Mouse (Mus musculus): ENCODE results near the gene Timm8b.

DNA sequence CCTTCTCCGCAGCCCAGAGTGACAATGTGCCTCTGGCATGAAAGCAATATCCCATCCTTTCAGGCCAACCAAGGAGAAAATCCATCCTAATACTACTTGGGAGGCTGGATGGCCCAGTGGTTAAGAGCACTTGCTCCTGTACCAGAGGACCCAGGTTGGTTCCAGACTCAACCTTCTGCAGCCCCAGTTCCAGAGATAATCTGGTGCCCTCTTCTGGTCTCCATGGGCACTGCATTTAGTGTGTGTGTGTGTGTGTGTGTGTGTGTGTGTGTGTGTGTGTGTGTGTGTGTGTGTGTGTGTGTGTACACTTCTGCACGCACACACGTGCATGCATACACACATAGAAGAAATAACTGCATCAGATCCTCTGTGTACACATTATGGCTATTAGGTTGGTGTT is 10.2 kb upstream of the Timm8b start:
- TF ChIP-seq POLR2A (IDR thresholded peaks at IDR 0.05; ENCODE audit: low read depth, low read length) (no peak), CTCF (IDR thresholded peaks at IDR 0.05; ENCODE audit: extremely low read depth, insufficient read length, insufficient replicate concordance, low read depth, low read length) (peak; percentile 55; the same call in 1 of the 2 replicates)

Data from small intestine, adult 2 months (tissue).